Mouse (Mus musculus) limb, embryonic 11.5 days (tissue): Measurements from ENCODE around the gene Trim7. TPM values are rescaled to one million over a fixed set of nuclear protein-coding genes. Genes with fewer than 3 reads are reported as not detected.

Experiments
- ATAC-seq: fragments of 200-750 bp; cut with Nextera tagmentation; 2 replicates; pipeline ENCODE4 v1.8.0; 2017; ENCODE audit warnings: low read depth; ENCODE audit not compliant: insufficient number of reproducible peaks, low FRiP score, low TSS enrichment
- DNase-seq: peaks from one replicate; pipeline ENCODE4 v3.0.0-alpha.2; 2015; ENCODE audit warnings: low spot score
- H3K27ac ChIP-seq: fragments of 300-500 bp; sonication (generic); replicated peaks from 2 replicates; pipeline ENCODE4 v1.5.1; 2014; ENCODE audit warnings: low read depth, mild to moderate bottlenecking, low read length
- H3K27me3 ChIP-seq: fragments of 300-500 bp; sonication (generic); 2 replicates; pipeline ENCODE4 v1.6.1; 2014; ENCODE audit warnings: mild to moderate bottlenecking, low read length, mixed read lengths; ENCODE audit not compliant: control insufficient read depth, insufficient read depth
- H3K36me3 ChIP-seq: fragments of 300-500 bp; sonication (generic); 2 replicates; pipeline ENCODE4 v1.6.1; 2014; ENCODE audit warnings: mild to moderate bottlenecking, low read length, moderate library complexity, mixed read lengths; ENCODE audit not compliant: control insufficient read depth, insufficient read depth
- H3K4me1 ChIP-seq: fragments of 300-500 bp; sonication (generic); 2 replicates; pipeline ENCODE4 v1.6.1; 2014; ENCODE audit warnings: low read length, mixed read lengths; ENCODE audit not compliant: control insufficient read depth, insufficient read depth
- H3K4me2 ChIP-seq: fragments of 300-500 bp; sonication (generic); 2 replicates; pipeline ENCODE4 v1.6.1; 2014; ENCODE audit warnings: low read depth, mild to moderate bottlenecking, moderate library complexity; ENCODE audit not compliant: severe bottlenecking
- H3K4me3 ChIP-seq: fragments of 300-500 bp; sonication (generic); 2 replicates; pipeline ENCODE4 v1.5.1; 2014; ENCODE audit warnings: low read depth, low read length
- H3K9ac ChIP-seq: fragments of 300-500 bp; sonication (generic); 2 replicates; pipeline ENCODE4 v1.6.1; 2014; ENCODE audit warnings: mild to moderate bottlenecking, low read length
- H3K9me3 ChIP-seq: fragments of 300-500 bp; sonication (generic); 2 replicates; pipeline ENCODE4 v1.6.1; 2016; ENCODE audit warnings: low read length; ENCODE audit not compliant: control insufficient read depth
- WGBS: fragments of 180-500 bp; shearing (Covaris S2); extraction: QIAGEN DNeasy Blood & Tissue Kit; methylation state at CpG from one replicate; pipeline ENCODE4 v1.1.7; 2014; 5-methylcytosine and 5-hydroxymethylcytosine counted together
- polyA plus RNA-seq: library from polyadenylated mRNA; unstranded; fragments of >200 nt; fragmentation: Nextera tagmentation; extraction: Ambion mirVana; gene quantifications from 2 replicates; pipeline ENCODE4 v1.2.1, GENCODE M21; 2014

Gene Trim7
- polyA plus RNA-seq, 1 experiment from 2014 or later, result 0.25 TPM

DNA sequence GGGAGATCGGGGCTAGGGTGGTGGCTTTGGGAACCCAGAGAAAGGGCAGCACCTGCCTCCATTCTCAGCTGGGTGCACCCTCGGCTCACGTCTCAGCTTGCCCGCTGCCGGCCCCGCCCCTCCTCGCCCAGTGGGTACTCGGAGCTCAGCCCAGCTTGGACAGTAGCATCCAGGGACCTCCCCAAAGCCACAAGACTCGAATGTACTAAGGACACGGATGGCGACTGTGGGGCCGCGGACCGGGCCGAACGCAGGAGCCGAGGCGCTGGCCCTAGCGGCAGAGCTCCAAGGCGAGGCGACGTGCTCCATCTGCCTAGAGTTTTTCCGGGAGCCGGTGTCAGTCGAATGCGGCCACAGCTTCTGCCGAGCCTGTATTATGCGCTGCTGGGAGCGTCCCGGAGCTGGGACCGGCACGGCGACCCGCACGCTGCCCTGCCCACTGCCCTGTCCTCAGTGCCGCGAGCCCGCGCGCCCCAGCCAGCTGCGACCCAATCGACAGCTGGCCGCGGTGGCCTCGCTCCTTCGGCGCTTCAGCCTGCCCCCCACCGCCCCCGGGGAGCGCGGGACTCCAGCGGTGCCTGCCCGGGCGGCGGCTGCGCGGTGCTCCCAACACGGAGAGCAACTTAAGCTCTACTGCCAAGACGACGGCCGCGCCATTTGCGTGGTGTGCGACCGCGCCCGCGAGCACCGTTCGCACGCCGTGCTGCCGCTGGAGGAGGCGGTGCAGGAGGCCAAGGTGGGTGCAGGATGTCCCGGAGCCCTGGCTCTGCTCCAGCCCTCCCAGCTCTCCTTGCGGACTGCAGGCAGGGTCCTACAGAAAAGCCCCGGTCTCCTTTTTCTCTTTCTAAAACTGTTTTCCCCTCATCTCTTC lies 11.6 kb downstream of the Trim7 start:
- Histone ChIP-seq H3K9me3 (no peaks in the 10 kb centered on the region), H3K27ac (no peak overlapping the region), H3K36me3 (no peaks in the 10 kb centered on the region), H3K4me1 (no peaks in the 10 kb centered on the region), H3K27me3 (peaks cover 5% of the 10 kb centered on the region), H3K4me3 (peak overlapping the region; percentile 91), H3K9ac (peak overlapping the region; percentile 2), H3K4me2 (peak overlapping the region; percentile 95)
- WGBS, result under 1% methylated on average over 73 of the region's 77 CpGs
- DNase-seq (peak; percentile 65), ATAC-seq (peak; percentile 11; the same call in 1 of the 2 replicates)

GRCm38 (mm10) chr11:48838181-48838797 lies 12.3 kb downstream of the Trim7 start:
- no peak for DNase-seq
- no peak for ATAC-seq

DNA sequence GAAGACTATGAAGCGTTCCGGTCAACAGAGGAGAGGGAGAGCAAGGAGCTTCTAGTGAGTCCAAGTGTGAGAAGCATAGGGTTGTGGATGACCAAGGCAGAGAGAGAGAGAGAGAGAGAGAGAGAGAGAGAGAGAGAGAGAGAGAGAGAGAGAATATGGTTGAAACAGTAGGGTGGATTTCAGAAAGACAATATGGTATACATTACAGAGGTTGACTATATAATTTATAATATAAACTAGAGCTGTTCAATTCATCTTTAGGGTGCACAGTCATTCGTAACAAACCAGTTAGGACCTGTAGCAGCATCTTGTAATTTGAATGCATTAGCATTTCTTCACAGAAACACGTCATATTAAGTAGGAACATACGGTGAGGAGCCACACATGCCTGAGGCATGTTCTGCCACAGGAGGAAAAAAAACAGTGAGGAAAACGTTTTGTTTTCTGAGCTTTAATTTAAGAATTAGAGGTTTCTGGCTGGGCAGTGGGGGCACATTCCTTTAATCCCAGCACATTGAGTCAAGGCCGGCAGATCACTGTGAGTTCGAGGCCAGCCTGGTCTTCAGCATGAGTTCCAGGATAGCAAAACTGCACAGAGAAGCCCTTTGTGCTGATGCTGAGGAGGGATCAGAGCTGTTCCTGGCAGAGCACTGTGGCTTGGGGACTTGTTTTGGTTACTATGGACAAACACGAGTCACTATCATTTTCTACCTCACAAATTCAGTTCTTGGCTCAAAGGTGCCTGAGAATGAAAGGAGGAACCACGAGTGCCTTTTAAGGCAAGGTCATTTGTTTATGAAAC lies 13.1 kb downstream of the Trim7 start:
- Histone ChIP-seq H3K27ac (no peak overlapping the region), H3K27me3 (peaks cover 5% of the 10 kb centered on the region), H3K9ac (no peak overlapping the region), H3K4me3 (no peak overlapping the region), H3K9me3 (no peaks in the 10 kb centered on the region), H3K4me2 (peak overlapping the region; percentile 95), H3K4me1 (no peaks in the 10 kb centered on the region), H3K36me3 (no peaks in the 10 kb centered on the region)
- DNase-seq, result no peak
- no peak for ATAC-seq
- WGBS, result 71% methylated on average over 10 of the region's 10 CpGs

More at GRCm38 (mm10) chr11:48838181-48838797, 12.3 kb downstream of the Trim7 start:
- Histone ChIP-seq H3K4me1 (no peaks in the 10 kb centered on the region), H3K27me3 (peaks cover 5% of the 10 kb centered on the region), H3K4me3 (peak overlapping the region; percentile 91), H3K9me3 (no peaks in the 10 kb centered on the region), H3K9ac (peak overlapping the region; percentile 2), H3K27ac (no peak overlapping the region), H3K36me3 (no peaks in the 10 kb centered on the region), H3K4me2 (peak overlapping the region; percentile 95)
- WGBS, result 4% methylated on average over 16 of the region's 16 CpGs

GRCm38 (mm10) chr11:48840805-48841204 lies 14.9 kb downstream of the Trim7 start:
- Histone ChIP-seq H3K9me3 (no peaks in the 10 kb centered on the region), H3K27ac (no peak overlapping the region), H3K4me3 (no peak overlapping the region), H3K36me3 (no peaks in the 10 kb centered on the region), H3K27me3 (peaks cover 5% of the 10 kb centered on the region), H3K9ac (no peak overlapping the region), H3K4me2 (no peak overlapping the region), H3K4me1 (no peaks in the 10 kb centered on the region)
- no peak for ATAC-seq
- DNase-seq, result no peak

DNA sequence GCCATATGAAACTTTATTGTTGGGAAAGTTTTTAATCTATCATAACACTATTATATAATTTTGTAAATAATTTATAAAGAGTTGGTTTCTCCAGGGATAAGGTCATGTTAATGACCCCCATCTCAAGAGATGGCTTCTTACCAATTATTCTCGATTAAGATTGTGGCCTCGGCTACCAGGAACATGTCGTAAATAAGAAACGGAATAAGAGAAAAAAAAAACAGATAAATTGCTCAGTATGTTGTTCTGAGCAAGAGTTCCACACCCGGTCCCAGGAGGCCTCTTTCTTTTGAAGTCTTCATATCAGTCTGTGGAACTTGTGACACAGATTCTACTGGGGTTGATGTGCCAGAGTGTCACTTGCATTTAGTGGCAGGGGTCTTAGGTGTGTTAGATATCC lies 15.3 kb downstream of the Trim7 start:
- H3K9me3 ChIP-seq, result no peaks in the 10 kb centered on the region
- no peak for DNase-seq
- no peaks in the 10 kb centered on the region for H3K36me3 ChIP-seq
- H3K4me3 ChIP-seq, result no peak overlapping the region
- H3K4me2 ChIP-seq, result no peak overlapping the region
- H3K27me3 ChIP-seq, result peaks cover 4% of the 10 kb centered on the region
- no peak overlapping the region for H3K27ac ChIP-seq
- no peak for ATAC-seq
- WGBS, result 87% methylated on average over 5 of the region's 5 CpGs
- no peak overlapping the region for H3K9ac ChIP-seq
- H3K4me1 ChIP-seq, result no peaks in the 10 kb centered on the region

GRCm38 (mm10) chr11:48842378-48842792 lies 16.4 kb downstream of the Trim7 start:
- no peak overlapping the region for H3K27ac ChIP-seq
- no peaks in the 10 kb centered on the region for H3K27me3 ChIP-seq
- no peak overlapping the region for H3K4me3 ChIP-seq
- no peak for ATAC-seq
- H3K9ac ChIP-seq, result no peak overlapping the region
- H3K4me1 ChIP-seq, result no peaks in the 10 kb centered on the region
- no peak overlapping the region for H3K4me2 ChIP-seq
- DNase-seq, result no peak
- 86% methylated on average over 4 of the region's 4 CpGs for WGBS
- H3K36me3 ChIP-seq, result no peaks in the 10 kb centered on the region
- H3K9me3 ChIP-seq, result no peaks in the 10 kb centered on the region

GRCm38 (mm10) chr11:48843202-48843601 lies 17.3 kb downstream of the Trim7 start:
- H3K4me1 ChIP-seq, result no peaks in the 10 kb centered on the region
- WGBS, result 87% methylated on average over 11 of the region's 11 CpGs

DNA sequence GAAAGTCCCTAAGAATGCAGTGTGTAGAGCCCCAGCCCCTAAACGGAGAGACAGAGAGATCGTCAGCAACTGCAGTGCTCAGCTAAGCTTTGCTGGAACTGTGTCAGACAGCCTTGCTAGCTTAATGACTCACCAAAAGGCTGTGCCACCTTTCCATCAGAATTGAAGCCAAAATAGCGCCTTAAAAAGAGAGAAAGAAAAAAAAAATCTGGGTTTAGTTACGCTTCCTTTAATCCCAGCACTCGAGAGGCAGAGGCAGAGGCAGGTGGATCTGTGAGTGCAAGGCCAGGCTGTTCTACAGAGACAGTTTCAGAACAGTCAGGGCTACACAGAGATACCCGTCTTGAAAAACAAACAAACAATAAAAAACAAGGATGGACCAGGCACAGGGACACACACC lies 18.4 kb downstream of the Trim7 start:
- DNase-seq, result no peak
- H3K27me3 ChIP-seq, result no peaks in the 10 kb centered on the region
- ATAC-seq, result no peak

More at GRCm38 (mm10) chr11:48843202-48843601, 17.3 kb downstream of the Trim7 start:
- no peaks in the 10 kb centered on the region for H3K27me3 ChIP-seq
- no peak overlapping the region for H3K4me2 ChIP-seq
- DNase-seq, result no peak
- H3K9ac ChIP-seq, result no peak overlapping the region
- ATAC-seq, result no peak
- no peaks in the 10 kb centered on the region for H3K9me3 ChIP-seq
- H3K27ac ChIP-seq, result no peak overlapping the region
- H3K4me3 ChIP-seq, result no peak overlapping the region
- no peaks in the 10 kb centered on the region for H3K36me3 ChIP-seq

More for the DNA sequence above, 18.4 kb downstream of the Trim7 start:
- H3K9me3 ChIP-seq, result no peaks in the 10 kb centered on the region
- H3K9ac ChIP-seq, result no peak overlapping the region
- H3K36me3 ChIP-seq, result no peaks in the 10 kb centered on the region
- WGBS, result 57% methylated on average over 6 of the region's 6 CpGs
- no peak overlapping the region for H3K27ac ChIP-seq
- no peak overlapping the region for H3K4me3 ChIP-seq
- no peak overlapping the region for H3K4me2 ChIP-seq
- H3K4me1 ChIP-seq, result no peaks in the 10 kb centered on the region
